Mouse (Mus musculus) stomach, postnatal 0 days (tissue): ENCODE measurements around the gene Samd9l. TPM values are rescaled to one million over a fixed set of nuclear protein-coding genes. Genes with fewer than 3 reads are reported as not detected.
"Not testable (repeated sequence)": the region's sequence is repeated elsewhere in the genome, so short reads cannot be mapped to it uniquely, and the experiment has no call there.

Experiments
- ATAC-seq: fragments of 200-750 bp; cut with Nextera tagmentation; 2 replicates; pipeline ENCODE4 v1.8.0; 2017; ENCODE audit not compliant: low FRiP score, low TSS enrichment
- DNase-seq: peaks from one replicate; pipeline ENCODE4 v3.0.0-alpha.2; 2016; ENCODE audit warnings: low spot score
- H3K27ac ChIP-seq: fragments of 300-500 bp; sonication (generic); replicated peaks from 2 replicates; pipeline ENCODE4 v1.5.1; 2014; ENCODE audit warnings: mild to moderate bottlenecking, control low read depth
- H3K27me3 ChIP-seq: fragments of 300-500 bp; sonication (generic); 2 replicates; pipeline ENCODE4 v1.6.1; 2014; ENCODE audit warnings: low read length; ENCODE audit not compliant: control insufficient read depth, insufficient read depth
- H3K36me3 ChIP-seq: fragments of 300-500 bp; sonication (generic); 2 replicates; pipeline ENCODE4 v1.6.1; 2014; ENCODE audit warnings: low read length, mixed read lengths; ENCODE audit not compliant: control insufficient read depth, insufficient read depth
- H3K4me1 ChIP-seq: fragments of 300-500 bp; sonication (generic); replicated peaks from 2 replicates; pipeline ENCODE4 v1.6.1; 2014; ENCODE audit warnings: antibody characterized with exemption; ENCODE audit not compliant: control insufficient read depth, insufficient read depth
- H3K4me2 ChIP-seq: fragments of 300-500 bp; sonication (generic); replicated peaks from 2 replicates; pipeline ENCODE4 v1.6.1; 2014; ENCODE audit warnings: low read depth, mild to moderate bottlenecking, control low read depth, moderate library complexity
- H3K4me3 ChIP-seq: fragments of 300-500 bp; sonication (generic); 2 replicates; pipeline ENCODE4 v1.5.1; 2014; ENCODE audit warnings: low read depth, low read length, control low read depth
- H3K9ac ChIP-seq: fragments of 300-500 bp; sonication (generic); 2 replicates; pipeline ENCODE4 v1.6.1; 2014; ENCODE audit warnings: mild to moderate bottlenecking, low read length, control low read depth, mixed read lengths
- H3K9me3 ChIP-seq: fragments of 300-500 bp; sonication (generic); 2 replicates; pipeline ENCODE4 v1.6.1; 2016; ENCODE audit warnings: low read length; ENCODE audit not compliant: control insufficient read depth
- CTCF ChIP-seq: IDR thresholded peaks from 2 replicates; pipeline ENCODE4 v1.5.1; 2016; ENCODE audit warnings: antibody characterized with exemption, low read depth, mild to moderate bottlenecking, moderate library complexity
- EP300 ChIP-seq: optimal IDR thresholded peaks from 2 replicates; pipeline ENCODE3; 2016; ENCODE audit warnings: antibody characterized with exemption
- WGBS: fragments of 180-500 bp; shearing (Covaris S2); extraction: QIAGEN DNeasy Blood & Tissue Kit; methylation state at CpG from one replicate; pipeline ENCODE4 v1.1.7; 2014; 5-methylcytosine and 5-hydroxymethylcytosine counted together
- polyA plus RNA-seq: library from polyadenylated mRNA; unstranded; fragments of >200 nt; fragmentation: Nextera tagmentation; extraction: Ambion mirVana; gene quantifications from 2 replicates; pipeline ENCODE4 v1.2.1, GENCODE M21; 2015

Gene Samd9l
- polyA plus RNA-seq, 1 experiment from 2014 or later, result 8.4 TPM

DNA sequence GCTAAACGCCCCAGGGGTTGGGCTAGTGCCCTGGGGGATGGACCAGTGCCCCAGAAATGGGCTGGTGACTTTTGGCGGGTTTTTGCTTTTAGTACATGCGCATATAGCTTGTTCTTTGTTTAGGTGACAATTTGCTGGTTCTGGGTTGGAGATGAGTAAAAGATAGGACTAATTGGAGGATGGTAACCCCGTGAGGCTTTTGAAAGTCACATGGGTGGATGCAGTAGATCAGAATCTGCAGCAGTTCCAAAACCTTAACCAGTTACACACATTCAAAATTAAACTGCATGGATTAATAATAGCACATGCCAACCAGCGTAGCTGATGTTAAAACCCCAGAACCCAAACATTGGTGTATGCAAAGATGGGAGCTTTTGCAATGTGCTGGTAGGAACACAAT, 57.9 kb downstream of the Samd9l start:
- peak overlapping the region; percentile 44; the same call in 1 of the 2 replicates for H3K4me2 ChIP-seq
- H3K27me3 ChIP-seq, result no peaks in the 10 kb centered on the region
- H3K27ac ChIP-seq, result no peak overlapping the region
- H3K4me3 ChIP-seq, result 0 out of 2 replicates have a peak overlapping the region, but pooled peaks have one; percentile 12
- no peaks in the 10 kb centered on the region for H3K4me1 ChIP-seq
- TF ChIP-seq EP300 (no peak), CTCF (no peak)
- no peak for ATAC-seq
- H3K9me3 ChIP-seq, result no peaks in the 10 kb centered on the region
- WGBS, result 34% methylated on average over 5 of the region's 5 CpGs
- no peaks in the 10 kb centered on the region for H3K36me3 ChIP-seq
- H3K9ac ChIP-seq, result no peak overlapping the region
- no peak for DNase-seq

- H3K27me3 ChIP-seq, H3K36me3 ChIP-seq, H3K9me3 ChIP-seq, H3K4me1 ChIP-seq: not testable (repeated sequence)
- peak; percentile 76 for ATAC-seq
- Histone ChIP-seq H3K27ac (0 out of 2 replicates have a peak overlapping the region, but pooled peaks have one; percentile 45), H3K9ac (peak overlapping the region; percentile 31; the same call in 1 of the 2 replicates), H3K4me2 (peak overlapping the region; percentile 44), H3K4me3 (peak overlapping the region; percentile 12; the same call in 1 of the 2 replicates)
- DNase-seq, result peak; percentile 35
- 9% methylated on average over 10 of the region's 10 CpGs for WGBS
Measured at GRCm38 (mm10) chr6:3340928-3341327, 58.4 kb downstream of the Samd9l start.

- not testable (repeated sequence) for H3K4me3 ChIP-seq, ATAC-seq, H3K9me3 ChIP-seq, H3K27me3 ChIP-seq, H3K36me3 ChIP-seq, H3K9ac ChIP-seq, H3K4me2 ChIP-seq, H3K27ac ChIP-seq, H3K4me1 ChIP-seq, DNase-seq
- WGBS, result 84% methylated on average over 6 of the region's 6 CpGs
Measured at GRCm38 (mm10) chr6:3339131-3339530, 60.2 kb downstream of the Samd9l start.

Other genes with a start within 250 kb of the Samd9l start
- gene Hepacam2, start 98.7 kb upstream of the Samd9l start, polyA plus RNA-seq, result 1.3 and 1.4 TPM in 2 replicates
- gene Vps50, start 98.8 kb upstream of the Samd9l start, polyA plus RNA-seq, result 14.4 and 15.3 TPM in 2 replicates